Mouse (Mus musculus): ENCODE measurements at regions not wholly inside any gene's neighbourhood (a gene's known extent, or its start where the extent isn't known, plus 50 kb on each side); places are given as distances from the start of the nearest gene placed in this dataset.

DNA sequence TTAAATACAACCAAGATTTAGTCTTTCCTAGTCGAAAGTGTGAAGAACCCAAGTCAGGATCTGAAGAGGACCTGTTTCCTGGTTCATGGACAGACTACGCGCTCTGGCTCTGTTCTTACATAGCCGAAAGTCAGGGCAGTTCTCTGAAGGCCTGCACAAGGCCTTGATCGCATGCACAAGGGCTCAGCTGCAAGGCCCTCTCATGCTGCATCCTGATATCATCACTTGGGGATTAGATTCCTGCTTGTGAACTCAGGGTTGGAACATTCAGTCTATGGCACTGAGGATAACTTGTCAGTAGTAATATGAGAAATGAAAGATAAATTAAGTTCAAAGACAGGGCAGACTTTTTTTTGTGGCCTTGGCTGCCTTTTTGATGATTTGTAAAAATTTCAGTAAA, 789.9 kb upstream of the 4930452B06Rik start:
- no peak for TF ChIP-seq CHD2 (IDR thresholded peaks at IDR 0.05; ENCODE audit: low read depth, low read length)
- TF ChIP-seq MAFK (IDR thresholded peaks at IDR 0.05; ENCODE audit: insufficient read depth, low read depth, low read length) = no peak
- TF ChIP-seq ZC3H11A (IDR thresholded peaks at IDR 0.05; ENCODE audit: borderline replicate concordance, low read depth, low read length) = no peak

Data from ES-E14 (cell line).